Mouse (Mus musculus) left cerebral cortex, postnatal 10 days (tissue): ENCODE measurements at regions not wholly inside any gene's neighbourhood (a gene's known extent, or its start where the extent isn't known, plus 50 kb on each side); places are given as distances from the start of the nearest gene placed in this dataset.

ENCODE experiments used
- DNase-seq, 2 experiments: peaks; one replicate each; pipeline ENCODE4 v3.0.0; 2021 to 2022; ENCODE audit warnings: low spot score in 2 of 2, mixed read lengths in 1 of 2; ENCODE audit errors: extremely low spot score in 1 of 2
- intact Hi-C: fragments of 180-260 bp; cut with DNase I; formaldehyde crosslinking; loops from one replicate; pipeline ENCODE4 v1.15.1; 2025

GRCm38 (mm10) chr2:179007766-179008165, 434.5 kb upstream of the Cdh4 start:
- no peak for DNase-seq
- intact Hi-C loops = no loop called here

GRCm38 (mm10) chr2:179013891-179014593, 428.2 kb upstream of the Cdh4 start:
- intact Hi-C loops = no loop called here
- DNase-seq = no peak

DNA sequence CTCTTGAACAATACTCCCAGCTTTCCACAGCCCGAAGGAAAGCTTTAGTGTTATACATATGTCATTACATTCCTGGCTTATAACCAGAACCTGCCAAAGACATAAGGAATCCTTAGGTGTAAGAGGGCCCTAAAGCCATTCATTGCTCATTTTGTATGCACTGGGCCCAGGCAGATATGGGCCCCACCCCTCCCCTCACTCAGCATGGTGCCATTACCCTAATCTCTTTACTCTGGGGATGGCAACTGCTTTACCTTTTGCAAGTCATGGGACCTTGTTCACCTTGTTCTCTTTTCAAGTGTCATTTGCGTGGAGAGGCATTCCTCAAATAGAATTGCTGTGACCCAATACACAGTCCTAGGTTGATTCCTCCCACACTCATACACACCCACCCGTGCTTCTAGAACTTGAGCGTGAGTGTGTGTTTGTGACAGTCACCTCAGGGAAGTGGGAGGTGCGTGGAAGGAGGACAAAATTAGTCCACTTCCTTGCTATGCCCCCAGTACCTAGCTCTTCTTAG, 419.5 kb upstream of the Cdh4 start:
- DNase-seq = no peak

DNA sequence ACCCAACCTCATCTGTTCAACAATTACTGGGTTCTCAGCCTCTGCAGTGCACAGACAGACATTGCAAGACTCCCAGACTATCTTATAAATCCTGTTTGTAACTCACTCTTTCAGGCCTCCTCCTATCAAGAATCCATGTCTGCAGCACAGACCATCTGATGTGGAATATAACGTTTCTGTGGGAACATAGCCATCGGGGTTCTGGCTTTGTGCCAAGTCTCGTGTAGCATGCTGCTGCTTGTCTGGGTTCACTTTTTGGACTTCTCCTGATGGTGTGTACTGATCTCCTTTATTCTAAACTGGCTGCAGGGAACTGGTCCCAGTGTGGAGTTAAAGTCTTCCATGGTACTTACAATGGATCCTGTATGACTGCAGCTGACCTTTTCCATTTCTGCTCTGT, 418.0 kb upstream of the Cdh4 start:
- intact Hi-C loops = no loop called here
- no peak for DNase-seq

More for the DNA sequence above, 419.5 kb upstream of the Cdh4 start:
- intact Hi-C loops = no loop called here

- intact Hi-C loops = no loop called here
- no peak for DNase-seq
Observed at GRCm38 (mm10) chr2:179033171-179033570, 409.1 kb upstream of the Cdh4 start.

DNA sequence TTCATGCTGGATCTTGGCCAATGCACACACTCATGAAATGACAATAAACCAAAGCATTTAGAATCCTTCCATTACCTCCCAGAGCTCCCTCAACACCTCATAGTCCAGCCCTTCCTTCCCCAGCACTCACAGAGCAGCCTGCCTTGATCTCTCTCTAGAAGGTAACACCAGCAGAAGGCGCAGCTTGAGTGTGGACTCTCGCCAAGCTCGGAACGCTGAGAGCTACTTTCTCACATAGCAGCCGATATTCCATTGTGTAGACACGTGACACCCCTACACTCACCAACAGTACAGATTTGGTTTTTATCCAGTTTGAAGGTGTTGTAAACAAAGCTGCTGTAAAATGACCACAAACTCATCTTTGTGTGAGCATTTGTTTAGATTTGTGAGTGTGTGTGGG, 406.8 kb upstream of the Cdh4 start:
- DNase-seq = peak in 1 of 2 experiments; percentile 35
- intact Hi-C loops = no loop called here

DNA sequence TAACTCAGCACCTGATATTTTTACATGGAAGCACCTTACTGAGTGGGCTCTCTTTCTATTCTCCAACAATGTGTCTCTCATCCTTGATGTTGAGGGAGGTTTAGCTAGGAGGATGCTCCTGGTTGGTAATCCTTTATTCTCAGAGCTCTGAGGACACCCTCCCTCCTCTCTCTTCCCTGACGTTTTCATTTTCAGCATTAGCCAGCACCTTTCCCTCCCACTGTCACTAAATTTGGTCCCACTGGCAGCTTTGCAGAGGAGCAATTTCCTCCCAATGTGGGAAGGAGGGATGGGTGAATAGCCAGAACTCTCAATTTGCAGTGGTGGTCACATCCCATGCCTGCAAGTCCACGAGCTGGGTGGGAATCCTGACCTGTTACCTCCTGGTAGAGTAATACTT, 402.5 kb upstream of the Cdh4 start:
- DNase-seq = no peak
- intact Hi-C loops = no loop called here

- peak in 1 of 2 experiments; percentile 35 for DNase-seq
Observed at GRCm38 (mm10) chr2:179043671-179044070, 398.6 kb upstream of the Cdh4 start.

DNA sequence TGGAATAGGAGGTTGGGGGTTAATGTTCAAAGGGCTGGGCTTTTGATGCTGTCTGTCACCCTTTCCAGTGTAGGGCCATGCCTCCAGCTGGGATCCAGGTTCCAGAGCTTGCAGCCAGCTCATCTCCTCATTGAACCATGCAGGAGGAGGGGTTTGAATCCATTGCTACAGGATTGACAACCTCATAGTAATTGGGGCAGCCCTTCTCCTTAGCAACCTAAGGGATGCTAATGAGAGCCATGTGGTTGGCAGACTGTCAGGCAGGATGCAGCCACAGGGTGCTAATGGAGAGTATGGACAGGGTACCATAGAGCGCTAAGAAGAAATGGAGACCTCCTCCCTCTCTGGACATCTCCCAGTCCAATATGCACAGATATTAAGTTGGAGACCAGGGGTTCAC, 396.9 kb upstream of the Cdh4 start:
- intact Hi-C loops = no loop called here
- DNase-seq = no peak

More at GRCm38 (mm10) chr2:179043671-179044070, 398.6 kb upstream of the Cdh4 start:
- intact Hi-C loops = no loop called here

- no peak for DNase-seq
Observed at GRCm38 (mm10) chr2:179054441-179054840, 387.8 kb upstream of the Cdh4 start.

GRCm38 (mm10) chr2:179064616-179065015, 377.6 kb upstream of the Cdh4 start:
- no peak for DNase-seq
- intact Hi-C loops = loop anchor here (10.0 kb wide), 1 partner anchor 130 kb away; no protein-coding TSS in a partner anchor

More at GRCm38 (mm10) chr2:179054441-179054840, 387.8 kb upstream of the Cdh4 start:
- intact Hi-C loops = no loop called here

GRCm38 (mm10) chr2:179069520-179069919, 372.7 kb upstream of the Cdh4 start:
- intact Hi-C loops = loop anchor here (10.0 kb wide), 1 partner anchor 125 kb away; no protein-coding TSS in a partner anchor
- no peak for DNase-seq

- no peak for DNase-seq
- intact Hi-C loops = no loop called here
Observed at GRCm38 (mm10) chr2:179070346-179070745, 371.9 kb upstream of the Cdh4 start.

DNA sequence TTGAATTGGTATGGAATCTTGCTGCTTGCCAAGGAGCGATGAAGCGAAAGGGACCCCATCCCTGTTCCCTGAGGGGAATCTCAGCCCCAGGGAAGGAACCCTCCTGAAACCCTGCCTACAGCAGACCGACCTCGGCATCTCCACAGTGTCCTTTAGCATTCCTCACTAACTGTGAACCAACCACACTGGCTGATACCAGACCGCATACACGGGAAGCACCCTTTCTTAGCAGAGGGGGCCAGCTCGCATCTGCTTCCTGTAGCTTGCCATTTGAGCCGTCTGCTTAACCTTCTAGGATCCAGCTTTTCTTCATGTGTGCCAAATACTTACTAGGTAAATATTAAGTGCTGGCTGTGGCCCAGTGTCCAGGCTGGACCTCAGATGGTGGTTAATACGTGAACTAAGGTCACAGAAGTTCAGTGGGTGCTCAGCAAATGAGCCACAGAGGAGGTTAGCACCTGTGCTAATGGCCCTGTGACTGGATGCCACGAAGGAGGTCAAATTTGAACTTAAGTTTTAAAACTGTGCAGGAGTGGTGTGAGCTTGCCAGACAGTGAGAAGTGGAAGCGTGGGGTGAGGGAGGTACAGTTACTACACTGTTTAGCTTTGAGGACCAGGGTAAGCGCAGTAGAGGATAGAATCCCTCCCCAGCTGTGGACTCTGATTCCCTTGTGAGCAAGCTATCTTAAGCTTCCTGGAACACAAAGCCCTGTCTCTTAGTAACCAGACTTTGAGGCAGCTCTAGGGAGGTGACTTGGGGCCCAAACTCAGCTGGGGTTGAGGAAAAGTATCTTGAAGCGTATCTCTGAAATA, 361.6 kb upstream of the Cdh4 start:
- intact Hi-C loops = no loop called here
- no peak for DNase-seq

DNA sequence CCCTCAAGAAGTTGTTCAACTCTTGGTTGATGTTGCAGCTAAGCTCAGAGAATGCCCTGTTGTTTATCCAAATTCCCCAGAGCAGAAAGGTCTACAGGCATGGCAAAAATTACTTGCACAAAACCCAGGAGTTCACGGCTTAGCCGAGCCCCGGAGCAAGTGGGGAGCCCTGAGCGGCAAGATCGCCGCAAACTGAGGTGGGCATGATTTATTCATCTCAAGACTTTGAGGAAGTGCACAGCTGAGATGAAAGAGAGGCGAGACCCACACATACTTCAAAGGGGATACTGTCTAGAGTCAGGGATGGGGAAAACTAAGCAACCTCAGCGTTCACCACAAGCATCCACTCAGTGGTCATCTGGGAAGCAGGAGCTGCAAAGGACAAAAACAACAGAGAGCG, 355.3 kb upstream of the Cdh4 start:
- intact Hi-C loops = no loop called here
- no peak for DNase-seq

DNA sequence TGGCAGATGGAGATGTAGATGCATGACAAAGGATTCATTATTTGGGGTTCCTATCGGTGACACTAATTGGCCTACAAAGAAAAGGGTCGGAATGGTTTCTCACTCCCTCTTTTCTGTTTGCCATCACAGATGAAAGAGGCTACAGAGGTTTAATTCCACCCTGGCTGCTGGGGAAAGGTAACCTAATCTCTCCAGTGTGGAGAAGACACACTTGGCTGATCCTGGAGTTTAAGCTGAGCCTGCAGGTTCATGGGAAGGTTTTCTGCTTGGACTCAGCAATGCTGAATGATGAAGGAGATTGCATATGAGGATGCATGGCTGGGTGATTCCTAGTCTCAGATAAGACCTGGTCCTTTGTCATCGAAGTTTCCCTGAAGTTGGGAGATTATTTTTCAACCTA, 350.8 kb upstream of the Cdh4 start:
- no peak for DNase-seq
- intact Hi-C loops = no loop called here

- intact Hi-C loops = no loop called here
- DNase-seq = peak in 1 of 2 experiments; percentile 28
Observed at GRCm38 (mm10) chr2:179093996-179094395, 348.2 kb upstream of the Cdh4 start.

GRCm38 (mm10) chr2:179095981-179096380, 346.2 kb upstream of the Cdh4 start:
- intact Hi-C loops = no loop called here
- DNase-seq = no peak

DNA sequence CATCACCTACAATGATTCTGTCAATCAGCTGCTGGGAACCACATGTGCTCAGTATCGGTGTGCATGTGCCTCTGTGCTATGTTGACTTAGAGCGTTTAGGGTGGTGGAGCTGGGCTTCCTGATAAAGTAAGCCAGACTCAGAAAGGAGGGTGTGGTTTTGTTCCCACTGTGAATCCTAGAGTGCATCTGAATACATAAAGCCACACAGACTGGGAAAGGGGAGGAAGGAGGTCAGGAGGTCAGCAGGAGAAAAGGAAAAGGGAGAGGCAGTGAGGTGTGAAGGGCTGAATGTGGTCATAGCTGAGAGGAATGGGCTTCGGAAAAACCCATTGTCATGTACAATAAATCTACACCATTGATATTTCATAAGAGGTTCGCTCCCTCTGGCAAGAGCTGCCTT, 345.4 kb upstream of the Cdh4 start:
- no peak for DNase-seq
- intact Hi-C loops = no loop called here

GRCm38 (mm10) chr2:179099783-179100182, 342.4 kb upstream of the Cdh4 start:
- intact Hi-C loops = no loop called here
- DNase-seq = no peak
